Mouse (Mus musculus): ENCODE data around the gene Cacna2d3.

DNA sequence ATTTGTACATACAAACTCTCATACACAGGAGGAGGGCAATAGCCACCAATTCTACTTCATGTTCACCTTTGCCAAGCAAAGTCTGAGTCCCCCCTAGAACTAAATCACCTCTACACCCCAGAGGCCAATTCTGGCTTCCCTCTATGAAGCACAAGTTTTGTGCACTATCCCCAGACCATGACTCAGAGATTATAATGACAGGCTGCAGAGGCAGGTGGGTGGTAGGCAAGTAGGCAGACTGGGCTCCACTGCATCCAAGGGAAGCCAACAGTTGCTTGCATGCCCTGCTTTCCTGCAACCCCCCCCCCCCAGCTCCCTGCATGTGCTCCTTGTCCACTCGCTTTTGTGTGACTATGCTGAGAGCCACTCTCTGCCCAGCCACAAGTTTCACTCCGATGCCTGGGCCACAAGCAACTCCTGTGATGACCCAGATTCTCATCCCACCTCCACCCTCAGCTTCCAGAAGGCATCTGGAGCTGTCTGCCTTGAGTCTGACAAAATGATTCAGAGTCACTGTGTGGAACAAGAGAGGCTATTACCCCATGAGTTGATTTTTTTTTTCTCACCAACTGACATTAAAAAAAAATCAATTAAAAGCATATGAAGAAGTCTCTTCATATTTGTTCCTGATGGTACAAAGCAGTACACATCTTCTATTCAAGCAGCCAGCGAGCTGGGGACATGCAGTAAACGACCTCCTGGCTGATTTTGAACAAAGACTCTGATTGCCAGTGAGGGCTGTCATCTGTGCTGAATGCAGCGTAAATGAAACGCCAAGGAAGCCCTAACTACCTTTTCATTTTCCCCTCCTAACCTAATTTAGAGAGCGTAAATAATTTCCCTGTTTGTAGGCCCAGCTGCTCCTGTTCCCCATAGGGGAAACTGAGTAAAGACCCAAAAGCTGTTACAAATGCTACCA is 201.7 kb downstream of the Cacna2d3 start:
- TF ChIP-seq CTCF (IDR thresholded peaks at IDR 0.05; ENCODE audit: low read depth) (no peak), EP300 (IDR thresholded peaks at IDR 0.05; ENCODE audit: low read depth) (no peak)

Data from liver, embryonic 14.5 days (tissue).